In genomic region chr14:9079014-9079413, GRCm38 (mm10) we compare ENCODE assay signal across 13 mouse cellular contexts.
"Had no signal": no experiment of that assay in that cellular context is flagged by ENCODE, and none has a peak within 500 bp of the region (broad histone marks: within the 10 kb centered on the region; RNA-seq: fewer than 3 reads in every experiment).

No protein-coding gene starts in this region.

- H3K27ac ChIP-seq: limb, embryonic 15.5 days; liver, embryonic 12.5 days; midbrain, embryonic 12.5 days; neural tube, embryonic 15.5 days had no signal

- H3K9ac ChIP-seq: limb, embryonic 15.5 days; liver, embryonic 12.5 days; lung, embryonic 14.5 days; midbrain, embryonic 12.5 days; neural tube, embryonic 15.5 days had no signal

- H3K9me3 ChIP-seq: limb, embryonic 15.5 days; liver, embryonic 12.5 days; midbrain, embryonic 12.5 days; neural tube, embryonic 15.5 days had no signal

- H3K4me3 ChIP-seq: limb, embryonic 15.5 days; liver, embryonic 12.5 days; midbrain, embryonic 12.5 days; myocyte; neural tube, embryonic 15.5 days had no signal

- H3K4me2 ChIP-seq: limb, embryonic 15.5 days; liver, embryonic 12.5 days; lung, embryonic 14.5 days; midbrain, embryonic 12.5 days; neural tube, embryonic 15.5 days had no signal

- H3K27me3 ChIP-seq: limb, embryonic 15.5 days; liver, embryonic 12.5 days; midbrain, embryonic 12.5 days; neural tube, embryonic 15.5 days had no signal

- H3K4me1 ChIP-seq: limb, embryonic 15.5 days; liver, embryonic 12.5 days; midbrain, embryonic 12.5 days; neural tube, embryonic 15.5 days had no signal

- ATAC-seq: liver, embryonic 12.5 days had no signal

- DNase-seq: kidney, postnatal 10 days; kidney, postnatal 4 days; lung, embryonic 14.5 days; lung, postnatal 10 days; lung, postnatal 4 days; right cerebral cortex, adult 18-20 months; right cerebral cortex, postnatal 25 days; thymus, postnatal 36 days had no signal

- H3K36me3 ChIP-seq: limb, embryonic 15.5 days; liver, embryonic 12.5 days; midbrain, embryonic 12.5 days; neural tube, embryonic 15.5 days had no signal
